Mouse (Mus musculus) intestine, embryonic 15.5 days (tissue): ENCODE data around the gene Cyp27b1. TPM values are rescaled to one million over a fixed set of nuclear protein-coding genes. Genes with fewer than 3 reads are reported as not detected.
"Not testable (repeated sequence)": the region's sequence is repeated elsewhere in the genome, so short reads cannot be mapped to it uniquely, and the experiment has no call there.

Source experiments
- ATAC-seq: fragments of 200-750 bp; cut with Nextera tagmentation; 2 replicates; pipeline ENCODE4 v1.8.0; 2017; ENCODE audit warnings: moderate TSS enrichment, moderate library complexity
- H3K27ac ChIP-seq: fragments of 300-500 bp; sonication (generic); 2 replicates; pipeline ENCODE4 v1.5.1; 2015; ENCODE audit warnings: mild to moderate bottlenecking, inconsistent platforms
- H3K27me3 ChIP-seq: fragments of 300-500 bp; sonication (generic); replicated peaks from 2 replicates; pipeline ENCODE4 v1.6.1; 2015; ENCODE audit warnings: inconsistent platforms
- H3K36me3 ChIP-seq: fragments of 300-500 bp; sonication (generic); 2 replicates; pipeline ENCODE4 v1.6.1; 2015; ENCODE audit warnings: inconsistent platforms
- H3K4me1 ChIP-seq: fragments of 300-500 bp; sonication (generic); replicated peaks from 2 replicates; pipeline ENCODE4 v1.6.1; 2015; ENCODE audit warnings: inconsistent platforms
- H3K4me2 ChIP-seq: fragments of 300-500 bp; sonication (generic); replicated peaks from 2 replicates; pipeline ENCODE4 v1.6.1; 2015; ENCODE audit warnings: mild to moderate bottlenecking, inconsistent platforms
- H3K4me3 ChIP-seq: fragments of 300-500 bp; sonication (generic); replicated peaks from 2 replicates; pipeline ENCODE4 v1.5.1; 2015; ENCODE audit warnings: inconsistent platforms
- H3K9ac ChIP-seq: fragments of 300-500 bp; sonication (generic); 2 replicates; pipeline ENCODE4 v1.6.1; 2015; ENCODE audit warnings: inconsistent platforms
- H3K9me3 ChIP-seq: fragments of 300-500 bp; sonication (generic); 2 replicates; pipeline ENCODE4 v1.6.1; 2016; ENCODE audit warnings: inconsistent platforms
- WGBS: fragments of 180-500 bp; shearing (Covaris S2); methylation state at CpG from one replicate; pipeline ENCODE4 v1.1.7; 2015; 5-methylcytosine and 5-hydroxymethylcytosine counted together
- polyA plus RNA-seq: library from polyadenylated mRNA; unstranded; fragments of >200 nt; fragmentation: Nextera tagmentation; extraction: Ambion mirVana; gene quantifications from 2 replicates; pipeline ENCODE4 v1.2.1, GENCODE M21; 2015

Cyp27b1 gene
- polyA plus RNA-seq, 1 experiment from 2014 or later, result 0.05 TPM

DNA sequence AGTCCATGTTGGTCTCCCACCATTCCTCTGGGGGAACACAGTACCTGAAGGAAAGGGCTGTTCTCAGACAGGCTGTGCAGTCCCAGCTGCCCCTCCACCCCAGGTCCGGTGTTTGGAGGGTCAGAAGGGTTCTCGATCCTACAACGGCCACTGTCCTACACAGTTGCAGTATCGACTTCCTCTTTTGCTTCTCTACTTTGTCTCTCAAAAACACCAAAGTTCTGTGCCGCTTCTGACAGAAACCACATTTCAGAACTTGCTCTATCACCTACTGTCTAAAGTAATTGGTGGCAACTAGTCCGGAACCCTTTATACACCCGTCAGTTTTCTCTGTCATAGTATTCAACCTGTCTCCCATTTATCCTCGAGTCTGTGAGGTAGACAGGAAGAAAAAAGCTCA lies 7.4 kb downstream of the Cyp27b1 start:
- no peak overlapping the region for H3K4me2 ChIP-seq
- H3K9me3 ChIP-seq, result no peaks in the 10 kb centered on the region
- no peak overlapping the region for H3K9ac ChIP-seq
- peaks cover 4% of the 10 kb centered on the region; the same call in 1 of the 2 replicates for H3K36me3 ChIP-seq
- no peak for ATAC-seq
- H3K27me3 ChIP-seq, result peaks cover 11% of the 10 kb centered on the region
- H3K4me3 ChIP-seq, result no peak overlapping the region
- H3K4me1 ChIP-seq, result peaks cover 18% of the 10 kb centered on the region
- WGBS, result 86% methylated on average over 8 of the region's 8 CpGs
- H3K27ac ChIP-seq, result no peak overlapping the region

- no peak for ATAC-seq
- Histone ChIP-seq H3K4me3 (no peak overlapping the region), H3K9ac (no peak overlapping the region), H3K9me3 (no peaks in the 10 kb centered on the region), H3K27me3 (peaks cover under 1% of the 10 kb centered on the region; the same call in 1 of the 2 replicates), H3K36me3 (peaks cover 4% of the 10 kb centered on the region; the same call in 1 of the 2 replicates), H3K4me1 (peaks cover 21% of the 10 kb centered on the region), H3K4me2 (no peak overlapping the region), H3K27ac (no peak overlapping the region)
- WGBS, result 84% methylated on average over 20 of the region's 20 CpGs
Measured at GRCm38 (mm10) chr10:127056490-127056889, 8.4 kb downstream of the Cyp27b1 start.

DNA sequence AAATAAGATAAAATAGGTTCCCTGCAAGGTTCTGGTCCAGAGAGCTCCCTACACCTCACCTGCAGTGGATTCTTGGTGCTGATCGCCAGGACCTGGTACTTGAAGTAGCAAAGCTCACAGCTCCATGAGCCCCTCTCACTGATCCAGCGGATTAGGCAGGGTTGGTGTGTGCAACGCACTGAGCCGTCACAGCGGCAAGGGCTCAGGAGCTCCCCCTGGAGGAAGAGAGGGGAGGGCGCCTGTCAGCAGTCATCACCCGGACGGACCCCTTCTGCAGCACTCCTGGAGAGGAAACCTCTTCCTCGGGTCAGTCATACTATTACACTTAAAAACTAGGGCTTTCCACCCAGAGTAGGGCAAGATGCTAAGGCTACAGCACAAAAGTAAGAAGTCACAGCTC lies 10.1 kb downstream of the Cyp27b1 start:
- peak overlapping the region; percentile 82 for H3K4me3 ChIP-seq
- H3K27ac ChIP-seq, result no peak overlapping the region
- H3K36me3 ChIP-seq, result peaks cover 4% of the 10 kb centered on the region; the same call in 1 of the 2 replicates
- WGBS, result 1% methylated on average over 9 of the region's 9 CpGs
- H3K27me3 ChIP-seq, result no peaks in the 10 kb centered on the region
- H3K9ac ChIP-seq, result 0 out of 2 replicates have a peak overlapping the region, but pooled peaks have one; percentile 78
- peaks cover 26% of the 10 kb centered on the region for H3K4me1 ChIP-seq
- peak overlapping the region; percentile 94 for H3K4me2 ChIP-seq
- no peaks in the 10 kb centered on the region for H3K9me3 ChIP-seq
- 0 out of 2 replicates have a peak, but pooled peaks have one; percentile 7 for ATAC-seq

DNA sequence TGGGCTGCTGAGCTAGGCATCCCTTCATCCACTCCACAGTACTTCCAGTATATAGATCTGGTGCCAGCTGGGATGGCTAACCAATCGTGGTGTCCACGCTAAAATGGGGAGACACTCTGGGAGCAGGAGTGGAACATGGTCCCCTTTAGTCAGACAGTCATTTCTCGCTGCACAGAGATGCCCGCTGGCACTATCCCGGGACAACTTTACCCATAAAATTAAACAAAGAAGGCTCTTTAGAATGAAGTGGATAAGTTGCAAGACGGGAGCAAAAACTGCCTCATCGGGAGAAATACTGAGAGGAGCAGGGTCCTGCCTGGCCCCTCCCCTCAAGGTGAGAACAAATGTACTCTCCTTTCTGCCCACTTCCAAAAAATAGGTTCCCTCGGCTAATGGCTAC lies 10.7 kb downstream of the Cyp27b1 start:
- Histone ChIP-seq H3K9ac (peak overlapping the region; percentile 78; the same call in 1 of the 2 replicates), H3K27me3 (no peaks in the 10 kb centered on the region), H3K4me1 (peaks cover 26% of the 10 kb centered on the region), H3K27ac (no peak overlapping the region), H3K4me3 (peak overlapping the region; percentile 82), H3K36me3 (peaks cover 4% of the 10 kb centered on the region; the same call in 1 of the 2 replicates), H3K9me3 (no peaks in the 10 kb centered on the region), H3K4me2 (peak overlapping the region; percentile 94)
- no peak for ATAC-seq
- WGBS, result 10% methylated on average over 8 of the region's 8 CpGs

DNA sequence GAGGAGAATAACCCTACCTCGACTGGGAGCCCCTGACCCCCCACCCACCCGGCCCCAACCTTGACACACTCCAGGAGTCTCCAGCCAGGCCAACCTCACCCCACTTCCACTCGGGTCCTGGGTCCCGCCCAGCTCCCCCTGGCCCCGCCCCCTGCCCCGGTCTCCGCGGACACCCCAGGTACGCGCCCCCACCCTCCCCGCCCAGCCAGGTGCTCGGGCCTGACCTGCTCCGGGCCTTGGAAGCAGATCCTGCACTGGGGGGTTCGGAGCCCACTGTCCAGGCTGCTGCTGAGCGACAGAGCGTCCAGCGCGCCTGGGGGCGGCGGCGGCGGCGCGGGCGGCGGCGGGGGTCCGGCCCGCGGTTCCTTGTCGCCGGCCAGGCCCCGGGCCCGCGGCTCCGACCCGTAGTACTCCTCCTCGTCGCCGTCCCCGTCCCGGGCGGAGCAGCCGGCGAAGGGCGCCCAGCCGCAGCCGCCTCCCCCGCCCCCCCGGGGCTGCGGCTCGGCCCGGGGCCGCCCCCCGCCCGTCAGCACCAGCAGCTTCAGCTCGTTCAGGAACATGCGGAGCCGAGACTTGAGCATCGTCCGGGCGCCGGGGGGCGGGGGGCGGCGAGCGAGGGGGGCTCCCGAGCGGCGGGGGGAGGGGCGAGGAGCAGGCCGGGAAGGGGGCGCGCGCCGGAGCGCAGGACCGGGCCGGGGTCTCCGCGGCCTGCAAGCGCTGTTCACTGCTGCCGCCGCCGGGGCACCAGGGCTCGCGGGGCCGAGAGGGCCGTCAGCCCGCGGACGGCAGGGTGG lies 11.3 kb downstream of the Cyp27b1 start:
- H3K4me3 ChIP-seq, result peak overlapping the region; percentile 82
- peak overlapping the region; percentile 78 for H3K9ac ChIP-seq
- no peak for ATAC-seq
- H3K9me3 ChIP-seq, result no peaks in the 10 kb centered on the region
- peak overlapping the region; percentile 48; the same call in 1 of the 2 replicates for H3K27ac ChIP-seq
- H3K4me1 ChIP-seq, result peaks cover 26% of the 10 kb centered on the region
- H3K36me3 ChIP-seq, result peaks cover 4% of the 10 kb centered on the region; the same call in 1 of the 2 replicates
- no peaks in the 10 kb centered on the region for H3K27me3 ChIP-seq
- under 1% methylated on average over 74 of the region's 92 CpGs for WGBS
- peak overlapping the region; percentile 94 for H3K4me2 ChIP-seq

DNA sequence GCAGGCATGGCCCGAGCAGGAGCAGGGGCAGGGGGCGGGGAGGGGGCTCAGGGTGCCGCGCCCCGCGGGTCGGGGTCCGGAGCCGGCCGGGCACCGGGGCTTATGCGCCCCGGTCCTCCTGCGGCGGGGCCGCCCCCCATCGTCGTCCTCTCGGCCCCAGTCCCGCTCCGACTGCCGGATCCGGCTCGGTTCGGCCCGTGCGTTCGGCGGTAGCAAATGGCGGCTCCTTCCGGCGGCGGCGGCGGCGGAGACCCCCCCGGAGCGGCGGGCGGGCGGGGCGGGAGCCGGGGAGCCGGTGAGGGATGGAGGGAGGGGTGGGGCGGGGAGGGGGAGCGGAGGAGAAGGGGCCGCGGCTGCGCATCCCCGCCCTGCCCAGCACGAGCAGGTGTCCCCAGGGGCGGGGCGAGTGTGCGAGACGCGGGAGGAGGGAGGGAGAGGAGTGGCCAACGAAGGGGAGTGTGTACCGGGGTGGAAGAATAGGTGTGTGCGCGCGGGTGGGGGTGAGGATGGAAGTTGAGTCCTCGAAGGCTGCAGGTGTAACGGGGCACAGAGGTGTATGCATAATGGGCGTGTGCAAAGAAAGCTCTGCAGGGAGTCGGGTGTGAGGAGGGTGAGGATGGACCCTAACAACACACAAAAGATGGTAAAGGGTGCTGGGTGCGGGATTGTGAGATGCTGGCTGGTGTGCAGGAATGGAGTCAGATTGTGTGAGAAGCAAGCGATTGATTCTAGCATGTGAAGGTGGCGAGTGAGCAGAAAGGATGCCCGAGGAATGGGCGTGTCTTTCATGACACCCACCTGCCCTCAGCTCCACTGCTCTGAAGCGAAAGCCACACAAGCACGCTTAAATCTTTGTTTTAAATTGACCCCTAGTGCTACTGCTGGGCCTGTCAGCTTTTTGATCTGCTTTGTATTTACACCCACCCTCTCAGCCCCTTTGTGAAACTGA lies 12.2 kb downstream of the Cyp27b1 start, which contains the start of gene March9:
Gene March9 (minus strand): TSS at position 217 of the 949 bp plus-strand sequence.
- H3K4me3 ChIP-seq, result peak within 1 kb of the TSS; percentile 82
- H3K9ac ChIP-seq, result peak within 1 kb of the TSS; percentile 78
- 1% methylated on average over 50 of the region's 72 CpGs for WGBS
- H3K4me2 ChIP-seq, result peak within 1 kb of the TSS; percentile 94
- H3K27ac ChIP-seq, result peak within 1 kb of the TSS; percentile 48; the same call in 1 of the 2 replicates
- peak; percentile 59 for ATAC-seq
- no peaks in the 10 kb centered on the region for H3K9me3 ChIP-seq
- peaks cover 34% of the 10 kb centered on the region for H3K4me1 ChIP-seq
- no peaks in the 10 kb centered on the region for H3K27me3 ChIP-seq
- peaks cover 8% of the 10 kb centered on the region for H3K36me3 ChIP-seq

DNA sequence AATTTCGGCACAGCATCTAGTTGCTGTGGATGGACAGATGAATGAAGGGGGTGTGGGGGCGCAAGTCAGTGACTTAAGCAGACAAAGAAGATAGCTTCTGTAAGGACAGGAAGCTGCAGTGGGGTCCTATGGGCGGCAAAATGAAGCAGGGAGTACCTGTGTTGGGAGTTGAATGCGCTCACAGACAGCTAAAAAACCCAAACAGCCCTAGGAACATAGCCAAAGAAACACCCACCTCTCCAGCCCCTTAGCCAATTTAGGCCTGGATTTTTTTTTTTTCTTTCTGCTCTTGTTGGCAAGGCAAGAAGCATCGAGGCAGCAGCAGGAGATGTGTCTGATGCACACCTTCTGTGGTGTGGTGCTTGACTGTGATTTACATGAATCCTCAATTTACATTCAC lies 13.0 kb downstream of the Cyp27b1 start:
- no peak for ATAC-seq
- Histone ChIP-seq H3K9ac (no peak overlapping the region), H3K4me2 (peak overlapping the region; percentile 94; the same call in 1 of the 2 replicates), H3K4me3 (no peak overlapping the region), H3K36me3 (peaks cover 17% of the 10 kb centered on the region), H3K4me1 (peaks cover 35% of the 10 kb centered on the region), H3K27ac (no peak overlapping the region), H3K9me3 (no peaks in the 10 kb centered on the region), H3K27me3 (no peaks in the 10 kb centered on the region)
- 59% methylated on average over 5 of the region's 5 CpGs for WGBS

- no peaks in the 10 kb centered on the region for H3K9me3 ChIP-seq
- ATAC-seq, result no peak
- no peaks in the 10 kb centered on the region for H3K27me3 ChIP-seq
- 70% methylated on average over 2 of the region's 2 CpGs for WGBS
- H3K4me3 ChIP-seq, result no peak overlapping the region
- peaks cover 21% of the 10 kb centered on the region for H3K36me3 ChIP-seq
- H3K27ac ChIP-seq, result no peak overlapping the region
- H3K9ac ChIP-seq, result no peak overlapping the region
- H3K4me1 ChIP-seq, result peaks cover 36% of the 10 kb centered on the region
- no peak overlapping the region for H3K4me2 ChIP-seq
Measured at GRCm38 (mm10) chr10:127061513-127061912, 13.5 kb downstream of the Cyp27b1 start.

DNA sequence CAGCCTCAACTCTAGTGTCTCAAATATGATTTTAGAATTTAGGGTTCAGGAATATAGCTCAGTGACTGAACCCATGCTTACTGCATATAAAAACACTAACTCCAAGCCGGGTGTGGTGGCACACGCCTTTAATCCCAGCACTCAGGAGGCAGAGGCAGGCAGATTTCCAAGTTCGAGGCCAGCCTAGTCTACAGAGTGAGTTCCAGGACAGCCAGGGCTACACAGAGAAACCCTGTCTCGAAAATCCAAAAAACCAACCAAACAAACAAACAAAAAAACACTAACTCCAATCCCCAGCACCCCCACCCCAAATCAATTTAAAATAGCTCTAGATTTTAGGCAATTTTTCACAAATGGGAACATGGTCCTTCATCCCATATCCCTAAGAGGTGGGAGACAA lies 14.1 kb downstream of the Cyp27b1 start:
- peaks cover 25% of the 10 kb centered on the region for H3K36me3 ChIP-seq
- H3K27ac ChIP-seq, H3K9ac ChIP-seq, ATAC-seq, H3K4me3 ChIP-seq, H3K9me3 ChIP-seq, H3K4me2 ChIP-seq, H3K27me3 ChIP-seq: not testable (repeated sequence)
- peaks cover 41% of the 10 kb centered on the region for H3K4me1 ChIP-seq
- WGBS, result 83% methylated on average over 4 of the region's 4 CpGs

DNA sequence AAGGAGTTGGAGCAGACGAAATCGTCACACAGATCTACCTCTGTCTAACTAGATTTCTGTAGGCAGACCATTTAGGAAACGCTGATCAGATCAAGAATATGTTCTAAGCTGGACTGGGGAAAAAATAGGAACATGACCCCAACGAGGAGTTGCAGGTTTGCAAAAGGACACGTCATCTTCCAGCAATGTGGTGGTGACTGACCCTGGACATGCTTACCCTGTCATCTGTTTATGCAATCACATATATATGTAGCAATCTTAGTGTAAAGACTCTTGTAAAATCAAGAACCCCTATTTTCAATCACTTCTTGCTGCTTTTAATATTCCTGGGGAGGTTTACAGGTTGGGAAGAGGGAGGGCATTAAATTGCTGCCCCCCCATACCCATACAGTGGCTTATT lies 14.5 kb downstream of the Cyp27b1 start:
- no peak for ATAC-seq
- H3K4me1 ChIP-seq, result peaks cover 41% of the 10 kb centered on the region
- no peaks in the 10 kb centered on the region for H3K27me3 ChIP-seq
- no peak overlapping the region for H3K27ac ChIP-seq
- WGBS, result 68% methylated on average over 5 of the region's 5 CpGs
- no peaks in the 10 kb centered on the region for H3K9me3 ChIP-seq
- H3K9ac ChIP-seq, result no peak overlapping the region
- H3K4me3 ChIP-seq, result no peak overlapping the region
- no peak overlapping the region for H3K4me2 ChIP-seq
- peaks cover 25% of the 10 kb centered on the region for H3K36me3 ChIP-seq

DNA sequence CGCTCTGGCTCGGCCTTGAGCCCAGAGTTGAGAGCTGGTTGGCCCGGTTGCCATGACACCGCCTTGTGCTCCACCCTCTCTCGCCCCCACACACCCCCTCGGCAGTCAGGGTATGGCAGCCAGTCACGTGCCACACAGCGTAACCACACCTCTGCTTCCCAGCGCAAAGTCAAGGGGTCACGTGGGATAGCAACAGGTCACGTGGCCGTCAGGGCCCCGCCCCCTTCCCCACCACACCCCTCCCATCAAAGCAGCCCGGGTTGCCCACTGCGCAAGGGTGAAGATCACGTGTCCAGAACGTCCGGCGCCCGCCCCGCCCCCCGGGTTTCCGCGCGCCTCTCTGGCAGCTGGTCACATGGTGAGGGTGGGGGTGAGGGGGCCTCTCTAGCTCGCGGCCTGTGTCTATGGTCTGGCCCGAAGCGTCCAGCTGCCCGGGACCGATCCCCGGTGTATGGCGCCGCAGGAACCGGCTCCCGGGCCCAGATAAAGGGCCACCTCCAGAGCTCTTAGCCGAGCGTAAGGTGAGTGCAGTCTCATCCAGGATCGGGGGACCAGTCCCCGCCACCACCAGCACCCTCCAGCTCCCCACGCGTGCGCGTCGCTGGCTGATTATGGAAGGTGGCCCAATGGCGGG lies 15.3 kb downstream of the Cyp27b1 start, which contains the start of gene Cdk4:
Gene Cdk4 (plus strand): TSS at position 296 of the 634 bp plus-strand sequence.
- peak; percentile 91 for ATAC-seq
- under 1% methylated on average over 45 of the region's 46 CpGs for WGBS
- H3K4me1 ChIP-seq, result peaks cover 38% of the 10 kb centered on the region
- peak within 1 kb of the TSS; percentile 65 for H3K4me3 ChIP-seq
- H3K9ac ChIP-seq, result peak within 1 kb of the TSS; percentile 81
- H3K9me3 ChIP-seq, result no peaks in the 10 kb centered on the region
- peaks cover 30% of the 10 kb centered on the region for H3K36me3 ChIP-seq
- peak within 1 kb of the TSS; percentile 76 for H3K27ac ChIP-seq
- no peaks in the 10 kb centered on the region for H3K27me3 ChIP-seq
- H3K4me2 ChIP-seq, result peak within 1 kb of the TSS; percentile 73
